Mouse (Mus musculus): ENCODE data around the gene Car2. TPM values are rescaled to one million over a fixed set of nuclear protein-coding genes. Genes with fewer than 3 reads are reported as not detected.

Car2 gene
- polyA plus RNA-seq, 1 experiment, result 16.9 TPM

GRCm38 (mm10) chr3:14948067-14948800 lies 62.2 kb downstream of the Car2 start:
- Histone ChIP-seq H3K4me1 (ENCODE audit: control insufficient read depth, insufficient read depth, insufficient read length, low read length) (no peaks in the 10 kb centered on the region), H3K27ac (replicated peaks; ENCODE audit: low read depth, low read length) (no peak overlapping the region), H3K4me3 (ENCODE audit: insufficient read depth, low read depth, low read length) (no peak overlapping the region)

GRCm38 (mm10) chr3:14950031-14950430 lies 64.0 kb downstream of the Car2 start:
- Histone ChIP-seq H3K4me3 (ENCODE audit: insufficient read depth, low read depth, low read length) (no peak overlapping the region), H3K4me1 (ENCODE audit: control insufficient read depth, insufficient read depth, insufficient read length, low read length) (no peaks in the 10 kb centered on the region), H3K27ac (replicated peaks; ENCODE audit: low read depth, low read length) (no peak overlapping the region)

Other genes starting within 250 kb of the Car2 start
- 39.2 and 47.2 TPM in 2 replicates for gene Car13, start 244.5 kb upstream of the Car2 start, polyA plus RNA-seq (2012; ENCODE audit: insufficient read depth, insufficient read length, missing spikeins)
- gene Car1, start 77.9 kb upstream of the Car2 start, polyA plus RNA-seq (2012; ENCODE audit: insufficient read depth, insufficient read length, missing spikeins), result 0.87 and 1.2 TPM in 2 replicates
- gene Car3, start 22.8 kb upstream of the Car2 start, polyA plus RNA-seq (2012; ENCODE audit: insufficient read depth, insufficient read length, missing spikeins), result 5,717 and 6,809 TPM in 2 replicates

All from brown adipose tissue, adult 24 weeks (tissue).